Mouse (Mus musculus) CH12.LX (cell line): ENCODE measurements at regions not wholly inside any gene's neighbourhood (a gene's known extent, or its start where the extent isn't known, plus 50 kb on each side); places are given as distances from the start of the nearest gene placed in this dataset.

Experiments used
- DNase-seq: peaks from one replicate; pipeline ENCODE4 v3.0.0-alpha.2; 2013; ENCODE audit errors: extremely low read depth
- H3K27ac ChIP-seq: 2 replicates; pipeline ENCODE4 v1.5.1; 2012; ENCODE audit warnings: low read depth, mild to moderate bottlenecking, control low read depth, moderate library complexity; ENCODE audit not compliant: insufficient read depth
- H3K27me3 ChIP-seq: replicated peaks from 2 replicates; pipeline ENCODE3; 2012; ENCODE audit warnings: inconsistent platforms
- H3K36me3 ChIP-seq, 2 experiments: replicated peaks in 1 of 2; 2 replicates each; pipeline versions ENCODE3 to v1.6.1; 2012; ENCODE audit warnings: inconsistent platforms in 1 of 2, low read length in 1 of 2, mild to moderate bottlenecking in 1 of 2, mixed read lengths in 1 of 2, moderate library complexity in 1 of 2; ENCODE audit not compliant: control insufficient read depth in 1 of 2, insufficient read depth in 1 of 2
- H3K4me1 ChIP-seq, 2 experiments: 2 replicates each; pipeline ENCODE4 v1.6.1; 2012; ENCODE audit warnings: inconsistent platforms in 1 of 2, moderate library complexity in 1 of 2; ENCODE audit not compliant: insufficient read depth in 2 of 2, control insufficient read depth in 1 of 2
- H3K4me2 ChIP-seq: 2 replicates; pipeline ENCODE4 v1.6.1; 2012; ENCODE audit warnings: low read depth, mild to moderate bottlenecking, control low read depth; ENCODE audit not compliant: poor library complexity, insufficient read depth, severe bottlenecking
- H3K4me3 ChIP-seq, 3 experiments: fragments of 150-350 bp in 1 of 3; sonication (generic) in 1 of 3; replicated peaks in 1 of 3; 2 replicates each; pipeline versions ENCODE3 to v1.5.1; 2011 to 2012; ENCODE audit warnings: low read depth in 2 of 3, low read length in 2 of 3, mild to moderate bottlenecking in 2 of 3, moderate library complexity in 2 of 3, control low read depth in 1 of 3, improper control_type of control experiment in 1 of 3, inconsistent platforms in 1 of 3, mixed read lengths in 1 of 3; ENCODE audit not compliant: poor library complexity in 1 of 3
- H3K79me2 ChIP-seq: replicated peaks from 2 replicates; pipeline ENCODE4 v1.6.1; 2012; ENCODE audit warnings: mild to moderate bottlenecking, moderate library complexity; ENCODE audit not compliant: control insufficient read depth, poor library complexity, insufficient read depth, severe bottlenecking; ENCODE audit errors: extremely low read depth
- H3K9ac ChIP-seq: 2 replicates; pipeline ENCODE4 v1.6.1; 2012; ENCODE audit warnings: low read depth, mild to moderate bottlenecking, control low read depth, moderate library complexity; ENCODE audit not compliant: insufficient read depth
- H3K9me3 ChIP-seq: replicated peaks from 2 replicates; pipeline ENCODE3; 2012; ENCODE audit warnings: low read length, inconsistent platforms, mixed read lengths
- BHLHE40 ChIP-seq: IDR thresholded peaks from 2 replicates; pipeline ENCODE4 v1.6.1; 2011; ENCODE audit warnings: mild to moderate bottlenecking, low read depth, low read length, improper control_type of control experiment
- CHD2 ChIP-seq: IDR thresholded peaks from 2 replicates; pipeline ENCODE4 v1.6.1; 2011; ENCODE audit warnings: low read length, improper control_type of control experiment
- CTCF ChIP-seq, 2 experiments: IDR thresholded peaks in 1 of 2; conservative IDR thresholded peaks in 1 of 2; 2 replicates each; pipeline ENCODE4 v1.5.1; 2011 to 2012; ENCODE audit warnings: low read depth in 2 of 2, low read length in 2 of 2, improper control_type of control experiment in 1 of 2, inconsistent platforms in 1 of 2, mild to moderate bottlenecking in 1 of 2, moderate library complexity in 1 of 2
- E2F4 ChIP-seq: IDR thresholded peaks from 2 replicates; pipeline ENCODE4 v1.6.1; 2011; ENCODE audit warnings: low read depth, low read length, improper control_type of control experiment; ENCODE audit not compliant: insufficient replicate concordance
- ELF1 ChIP-seq: IDR thresholded peaks from 2 replicates; pipeline ENCODE4 v1.6.1; 2014; ENCODE audit warnings: low read depth, mild to moderate bottlenecking, inconsistent platforms, low read length, improper control_type of control experiment
- GABPA ChIP-seq: IDR thresholded peaks from 2 replicates; pipeline ENCODE4 v1.6.1; 2012; ENCODE audit warnings: low read depth, low read length, improper control_type of control experiment, inconsistent platforms; ENCODE audit not compliant: insufficient replicate concordance
- HCFC1 ChIP-seq: IDR thresholded peaks from 2 replicates; pipeline ENCODE4 v1.6.1; 2012; ENCODE audit warnings: low read depth, mild to moderate bottlenecking, inconsistent platforms, low read length, improper control_type of control experiment
- IRF4 ChIP-seq: IDR thresholded peaks from 2 replicates; pipeline ENCODE4 v1.6.1; 2014; ENCODE audit warnings: low read depth, mild to moderate bottlenecking, inconsistent platforms, low read length, improper control_type of control experiment
- JUN ChIP-seq: IDR thresholded peaks from 2 replicates; pipeline ENCODE4 v1.6.1; 2011; ENCODE audit warnings: low read depth, mild to moderate bottlenecking, low read length, improper control_type of control experiment, moderate library complexity; ENCODE audit not compliant: insufficient read depth
- JUND ChIP-seq: conservative IDR thresholded peaks from 2 replicates; pipeline ENCODE4 v1.6.1; 2011; ENCODE audit warnings: low read depth, low read length, improper control_type of control experiment
- KAT2A ChIP-seq: IDR thresholded peaks from 2 replicates; pipeline ENCODE4 v1.6.1; 2012; ENCODE audit warnings: low read length, improper control_type of control experiment, inconsistent platforms; ENCODE audit not compliant: insufficient replicate concordance
- MAFK ChIP-seq: IDR thresholded peaks from 2 replicates; pipeline ENCODE4 v1.6.1; 2011; ENCODE audit warnings: low read length, improper control_type of control experiment; ENCODE audit not compliant: insufficient replicate concordance
- MAZ ChIP-seq: IDR thresholded peaks from 2 replicates; pipeline ENCODE4 v1.6.1; 2012; ENCODE audit warnings: low read depth, mild to moderate bottlenecking, inconsistent platforms, low read length, improper control_type of control experiment, moderate library complexity
- MEF2A ChIP-seq: IDR thresholded peaks from 2 replicates; pipeline ENCODE4 v1.6.1; 2014; ENCODE audit warnings: low read depth, mild to moderate bottlenecking, inconsistent platforms, low read length, improper control_type of control experiment, borderline replicate concordance
- MXI1 ChIP-seq: IDR thresholded peaks from 2 replicates; pipeline ENCODE4 v1.6.1; 2011; ENCODE audit warnings: mild to moderate bottlenecking, low read depth, low read length, improper control_type of control experiment
- MYC ChIP-seq: IDR thresholded peaks from 2 replicates; pipeline ENCODE4 v1.6.1; 2011; ENCODE audit warnings: low read depth, mild to moderate bottlenecking, improper control_type of control experiment, low read length
- NELFE ChIP-seq: IDR thresholded peaks from 2 replicates; pipeline ENCODE4 v1.6.1; 2011; ENCODE audit warnings: low read depth, low read length, improper control_type of control experiment
- POLR2A ChIP-seq: IDR thresholded peaks from 2 replicates; pipeline ENCODE4 v1.6.1; 2011; ENCODE audit warnings: low read depth, mild to moderate bottlenecking, improper control_type of control experiment, low read length
- POLR2AphosphoS2 ChIP-seq: IDR thresholded peaks from 2 replicates; pipeline ENCODE4 v1.6.1; 2011; ENCODE audit warnings: low read depth, low read length, improper control_type of control experiment
- RAD21 ChIP-seq: IDR thresholded peaks from 2 replicates; pipeline ENCODE4 v1.6.1; 2011; ENCODE audit warnings: low read depth, mild to moderate bottlenecking, low read length, improper control_type of control experiment, moderate library complexity
- RCOR1 ChIP-seq: conservative IDR thresholded peaks from 2 replicates; pipeline ENCODE4 v1.6.1; 2012; ENCODE audit warnings: low read depth, mild to moderate bottlenecking, inconsistent platforms, low read length, improper control_type of control experiment
- SIN3A ChIP-seq: IDR thresholded peaks from 2 replicates; pipeline ENCODE4 v1.6.1; 2012; ENCODE audit warnings: low read length, improper control_type of control experiment, inconsistent platforms
- TBP ChIP-seq: conservative IDR thresholded peaks from 2 replicates; pipeline ENCODE4 v1.6.1; 2011; ENCODE audit warnings: low read depth, low read length, improper control_type of control experiment
- TCF12 ChIP-seq: IDR thresholded peaks from 2 replicates; pipeline ENCODE4 v1.6.1; 2014; ENCODE audit warnings: low read depth, mild to moderate bottlenecking, inconsistent platforms, low read length, improper control_type of control experiment
- USF1 ChIP-seq: IDR thresholded peaks from 2 replicates; pipeline ENCODE4 v1.6.1; 2014; ENCODE audit warnings: low read depth, mild to moderate bottlenecking, inconsistent platforms, low read length, improper control_type of control experiment
- ZC3H11A ChIP-seq: IDR thresholded peaks from 2 replicates; pipeline ENCODE4 v1.6.1; 2012; ENCODE audit warnings: low read depth, mild to moderate bottlenecking, inconsistent platforms, low read length, improper control_type of control experiment
- ZKSCAN1 ChIP-seq: IDR thresholded peaks from 2 replicates; pipeline ENCODE4 v1.6.1; 2012; ENCODE audit warnings: low read depth, inconsistent platforms, low read length, improper control_type of control experiment, borderline replicate concordance
- ZMIZ1 ChIP-seq: IDR thresholded peaks from 2 replicates; pipeline ENCODE4 v1.6.1; 2012; ENCODE audit warnings: low read depth, mild to moderate bottlenecking, inconsistent platforms, low read length, improper control_type of control experiment
- ZNF384 ChIP-seq: IDR thresholded peaks from 2 replicates; pipeline ENCODE4 v1.6.1; 2012; ENCODE audit warnings: low read depth, low read length, improper control_type of control experiment, inconsistent platforms
- dilution Hi-C: fragments of 300-500 bp; cut with MboI; formaldehyde crosslinking; loops from 2 replicates; pipeline ENCODE4 v1.14.3; 2020; ENCODE audit warnings: low sequenced_read_pairs; ENCODE audit not compliant: extremely low pct_unique_long_range_greater_than_20kb, extremely low pct_ligation_motif_present
- in situ Hi-C: fragments of 300-500 bp; cut with MboI; formaldehyde crosslinking; loops from 3 replicates; pipeline ENCODE4 v1.14.3; 2019; ENCODE audit warnings: low sequenced_read_pairs, low pct_ligation_motif_present, low pct_unique_long_range_greater_than_20kb, mixed read lengths

DNA sequence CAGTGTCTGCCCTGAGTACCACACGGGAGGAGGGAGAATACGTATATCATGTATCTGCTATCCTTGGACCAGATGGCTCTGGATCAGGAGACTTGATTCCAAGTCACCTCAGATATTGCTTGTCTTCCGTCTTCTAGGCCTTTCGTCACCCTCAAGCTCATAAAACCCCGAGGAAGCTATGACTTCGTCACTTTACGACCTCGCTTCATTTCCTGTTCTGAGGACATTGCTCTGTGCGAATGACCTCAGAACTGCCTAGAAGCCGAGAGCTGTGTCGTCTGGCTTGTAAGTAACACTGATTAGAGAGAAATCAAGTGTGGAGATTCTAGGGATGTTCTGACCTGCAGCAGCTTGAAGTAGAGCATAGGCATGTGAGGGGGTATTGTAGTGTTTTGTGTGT, 108.4 kb upstream of the Shb start:
- Histone ChIP-seq H3K4me3 (no peak overlapping the region), H3K4me2 (no peak overlapping the region), H3K9me3 (peaks cover 5% of the 10 kb centered on the region), H3K4me1 (peaks cover 0 to 30% of the 10 kb centered on the region in 2 experiments; a peak in 2 of 4 replicates), H3K27me3 (no peaks in the 10 kb centered on the region)
- no peak for TF ChIP-seq GABPA
- no peak for TF ChIP-seq JUND
- no peak for TF ChIP-seq KAT2A
- no peak for TF ChIP-seq RCOR1
- no peak for TF ChIP-seq CTCF (conservative IDR thresholded peaks at IDR 0.05 in 1 of 2, IDR thresholded peaks at IDR 0.05 in 1 of 2; ENCODE audit: low read depth in 2 of 2, low read length in 2 of 2)
- TF ChIP-seq POLR2A: no peak
- TF ChIP-seq NELFE: no peak
- TF ChIP-seq ZKSCAN1: no peak
- no peak for TF ChIP-seq E2F4
- TF ChIP-seq ZC3H11A: no peak
- no peak for TF ChIP-seq RAD21
- no peak for TF ChIP-seq MAFK
- no peak for TF ChIP-seq CHD2
- no peak for TF ChIP-seq USF1
- TF ChIP-seq ZNF384: no peak
- TF ChIP-seq MAZ: no peak
- no peak for TF ChIP-seq POLR2AphosphoS2
- no peak for TF ChIP-seq MYC
- TF ChIP-seq SIN3A: no peak
- no peak for TF ChIP-seq IRF4
- TF ChIP-seq, all 38 proteins: peak for 0
- H3K36me3 ChIP-seq: no peaks in the 10 kb centered on the region
- no peaks in the 10 kb centered on the region for H3K79me2 ChIP-seq
- peak; percentile 5 for DNase-seq
- no peak overlapping the region for H3K9ac ChIP-seq
- no peak overlapping the region for H3K27ac ChIP-seq
- in situ Hi-C loops: no loop called here
- dilution Hi-C loops: no loop called here

DNA sequence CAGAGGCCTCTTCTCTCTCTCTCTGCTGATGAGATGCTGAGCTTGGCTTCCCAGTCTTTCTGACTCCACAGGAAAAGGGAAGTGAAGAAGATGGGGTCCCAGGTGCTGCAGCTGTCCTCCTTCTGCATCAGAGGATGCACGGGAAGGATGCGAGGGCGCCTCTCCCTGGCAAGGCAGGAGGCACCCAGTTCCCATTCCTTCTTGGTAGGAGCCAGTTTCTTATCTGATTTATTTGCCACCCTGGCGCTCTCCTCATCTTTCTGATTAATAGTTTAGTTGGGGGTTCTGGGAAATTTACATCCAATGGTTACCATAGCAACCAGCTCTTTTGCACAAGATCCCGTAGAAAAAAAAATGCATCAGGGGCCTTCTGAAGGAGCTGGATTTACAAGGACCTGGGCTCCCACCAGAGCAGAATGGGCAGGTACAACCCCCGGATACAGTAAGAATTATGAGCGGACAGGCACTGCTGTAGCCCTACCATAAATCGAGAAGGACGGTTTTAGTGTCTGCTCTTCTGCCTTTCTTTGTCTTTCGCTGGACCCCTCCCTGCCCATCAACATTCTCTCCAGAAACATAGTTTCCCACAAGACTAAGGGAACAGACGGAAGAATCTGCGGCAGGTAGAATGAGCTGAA, 107.2 kb upstream of the Shb start:
- no peaks in the 10 kb centered on the region for H3K36me3 ChIP-seq
- dilution Hi-C loops: no loop called here
- no peak for TF ChIP-seq ELF1
- no peak for TF ChIP-seq MEF2A
- TF ChIP-seq TBP: no peak
- TF ChIP-seq JUN: no peak
- no peak for TF ChIP-seq HCFC1
- no peak for TF ChIP-seq ZMIZ1
- no peak for TF ChIP-seq POLR2A
- no peak for TF ChIP-seq MYC
- no peak for TF ChIP-seq TCF12
- no peak for TF ChIP-seq MXI1
- no peak for TF ChIP-seq BHLHE40
- no peak overlapping the region for H3K4me3 ChIP-seq
- no peak overlapping the region for H3K9ac ChIP-seq
- H3K27ac ChIP-seq: no peak overlapping the region
- H3K9me3 ChIP-seq: peaks cover 5% of the 10 kb centered on the region
- no peaks in the 10 kb centered on the region for H3K27me3 ChIP-seq
- in situ Hi-C loops: no loop called here
- H3K79me2 ChIP-seq: no peaks in the 10 kb centered on the region
- DNase-seq: no peak
- peaks cover 0 to 30% of the 10 kb centered on the region in 2 experiments; a peak in 2 of 4 replicates for H3K4me1 ChIP-seq
- H3K4me2 ChIP-seq: no peak overlapping the region
